Mouse (Mus musculus) liver, embryonic 12.5 days (tissue): Measurements from ENCODE around the gene Slc6a8. TPM values are rescaled to one million over a fixed set of nuclear protein-coding genes. Genes with fewer than 3 reads are reported as not detected.

ENCODE experiments used
- polyA plus RNA-seq: library from polyadenylated mRNA; unstranded; fragments of >200 nt; fragmentation: Nextera tagmentation; extraction: Ambion mirVana; gene quantifications from 2 replicates; pipeline ENCODE4 v1.2.1, GENCODE M21; 2016

Slc6a8 gene
- polyA plus RNA-seq, 1 experiment from 2014 or later = 1.3 TPM

Other genes with a start within 250 kb of the Slc6a8 start
- gene Trex2, start 237.8 kb upstream of the Slc6a8 start, polyA plus RNA-seq = not detected in 2 replicates
- 48.4 and 51.3 TPM in 2 replicates for gene Haus7, start 214.1 kb upstream of the Slc6a8 start, polyA plus RNA-seq
- 13.0 and 14.8 TPM in 2 replicates for gene Bgn, start 189.5 kb upstream of the Slc6a8 start, polyA plus RNA-seq
- gene Atp2b3, start 170.1 kb upstream of the Slc6a8 start, polyA plus RNA-seq = not detected in 2 replicates
- gene Dusp9, start 33.7 kb upstream of the Slc6a8 start, polyA plus RNA-seq = 55.2 and 56.5 TPM in 2 replicates
- 1.2 and 1.4 TPM in 2 replicates for gene Pnck, start 13.0 kb upstream of the Slc6a8 start, polyA plus RNA-seq
- gene Bcap31, start 43.0 kb downstream of the Slc6a8 start, polyA plus RNA-seq = 173 and 175 TPM in 2 replicates
- gene Abcd1, start 43.4 kb downstream of the Slc6a8 start, polyA plus RNA-seq = 9.9 and 10.6 TPM in 2 replicates
- gene Plxnb3, start 83.9 kb downstream of the Slc6a8 start, polyA plus RNA-seq = 0.17 and 0.28 TPM in 2 replicates
- 0.89 and 1.2 TPM in 2 replicates for gene Srpk3, start 101.3 kb downstream of the Slc6a8 start, polyA plus RNA-seq
- 141 TPM in 2 replicates for gene Idh3g, start 113.7 kb downstream of the Slc6a8 start, polyA plus RNA-seq
- 162 and 173 TPM in 2 replicates for gene Ssr4, start 113.9 kb downstream of the Slc6a8 start, polyA plus RNA-seq
- gene Pdzd4, start 151.8 kb downstream of the Slc6a8 start, polyA plus RNA-seq = 0.14 and 0.25 TPM in 2 replicates
- gene Avpr2, start 219.0 kb downstream of the Slc6a8 start, polyA plus RNA-seq = 0.08 and 0.13 TPM in 2 replicates
- 0.11 and 0.38 TPM in 2 replicates for gene L1cam, start 223.0 kb downstream of the Slc6a8 start, polyA plus RNA-seq
- gene Arhgap4, start 248.7 kb downstream of the Slc6a8 start, polyA plus RNA-seq = 7.1 and 8.6 TPM in 2 replicates
- 140 and 148 TPM in 2 replicates for gene Naa10, start 248.8 kb downstream of the Slc6a8 start, polyA plus RNA-seq